Mouse (Mus musculus): ENCODE results near the gene Atp5d.

GRCm38 (mm10) chr10:80169651-80170050 is 31.2 kb downstream of the Atp5d start:
- TF ChIP-seq CTCF (IDR thresholded peaks at IDR 0.05; ENCODE audit: low read depth, low read length), result no peak
- TF ChIP-seq GATA1 (IDR thresholded peaks at IDR 0.05; ENCODE audit: borderline replicate concordance, low read length), result no peak

Measured in G1E (cell line).